Mouse (Mus musculus) adrenal gland, postnatal 4 days (tissue): ENCODE measurements around the gene Lamtor2. TPM values are rescaled to one million over a fixed set of nuclear protein-coding genes. Genes with fewer than 3 reads are reported as not detected.

ENCODE experiments used
- DNase-seq, 2 experiments: peaks; one replicate each; pipeline ENCODE4 v3.0.0; 2021 to 2022; ENCODE audit warnings: low spot score in 2 of 2, mixed read lengths in 2 of 2
- total RNA-seq, 2 experiments: library from RNA; stranded (reverse); gene quantifications; 2 replicates each; pipeline ENCODE4 v1.2.3; 2021

Lamtor2 gene
- total RNA-seq, 2 experiments from 2014 or later = 108 to 113 TPM

DNA sequence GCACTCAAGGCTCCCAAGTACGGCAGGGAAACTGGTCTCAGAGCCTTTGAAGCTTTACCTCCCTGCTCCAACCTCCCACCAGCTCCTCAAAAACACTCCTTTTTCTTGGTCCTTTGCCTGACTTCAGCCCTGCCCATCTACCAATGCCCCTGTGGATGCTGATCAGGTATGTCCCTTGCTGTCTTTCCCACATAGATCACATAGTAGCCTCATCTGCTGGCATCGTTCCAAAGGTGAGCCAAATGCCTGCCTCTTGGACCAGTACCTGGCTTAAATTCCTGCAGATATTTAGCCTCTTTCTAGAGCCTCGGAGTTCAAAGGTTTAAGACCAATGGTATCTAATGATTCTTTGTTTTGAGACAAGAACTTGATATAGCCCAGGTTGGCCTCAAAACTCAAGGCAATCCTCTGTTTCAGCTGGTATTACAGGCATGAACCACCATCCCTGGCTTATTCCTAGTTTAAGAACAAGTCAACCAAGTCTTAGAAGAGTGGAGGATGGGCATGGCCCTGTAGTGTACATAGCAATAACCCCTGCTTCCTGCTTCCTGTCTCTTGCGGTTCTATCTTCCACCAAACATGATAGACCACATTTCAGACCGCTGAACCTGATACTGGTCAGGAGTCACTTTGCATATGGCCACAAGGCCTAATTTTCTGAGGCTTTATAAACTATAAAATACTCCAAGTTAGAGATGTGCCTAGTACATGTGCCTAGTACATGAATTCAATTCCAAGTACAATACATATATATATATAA lies 9.0 kb downstream of the Lamtor2 start:
- DNase-seq = no peak

DNA sequence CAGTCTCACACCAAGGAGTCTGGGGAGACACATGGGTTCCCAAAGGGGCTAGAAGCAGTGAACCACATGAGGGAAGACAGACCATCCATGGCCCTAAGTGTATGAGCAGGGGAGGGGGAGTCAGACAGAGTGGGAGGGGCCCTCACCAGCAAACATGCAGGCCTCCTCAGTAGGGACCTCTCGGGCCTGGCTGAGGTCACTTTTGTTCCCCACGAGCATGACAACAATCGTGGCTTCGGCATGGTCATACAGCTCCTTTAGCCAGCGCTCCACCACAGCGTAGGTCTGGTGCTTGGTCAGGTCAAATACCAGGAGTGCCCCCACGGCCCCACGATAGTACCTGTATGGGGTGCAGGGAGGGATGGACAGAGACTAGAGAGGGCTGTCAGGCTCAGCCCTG lies 9.7 kb downstream of the Lamtor2 start:
- DNase-seq = no peak

- DNase-seq = no peak
Measured at GRCm38 (mm10) chr3:88542486-88542885, 10.4 kb downstream of the Lamtor2 start.

DNA sequence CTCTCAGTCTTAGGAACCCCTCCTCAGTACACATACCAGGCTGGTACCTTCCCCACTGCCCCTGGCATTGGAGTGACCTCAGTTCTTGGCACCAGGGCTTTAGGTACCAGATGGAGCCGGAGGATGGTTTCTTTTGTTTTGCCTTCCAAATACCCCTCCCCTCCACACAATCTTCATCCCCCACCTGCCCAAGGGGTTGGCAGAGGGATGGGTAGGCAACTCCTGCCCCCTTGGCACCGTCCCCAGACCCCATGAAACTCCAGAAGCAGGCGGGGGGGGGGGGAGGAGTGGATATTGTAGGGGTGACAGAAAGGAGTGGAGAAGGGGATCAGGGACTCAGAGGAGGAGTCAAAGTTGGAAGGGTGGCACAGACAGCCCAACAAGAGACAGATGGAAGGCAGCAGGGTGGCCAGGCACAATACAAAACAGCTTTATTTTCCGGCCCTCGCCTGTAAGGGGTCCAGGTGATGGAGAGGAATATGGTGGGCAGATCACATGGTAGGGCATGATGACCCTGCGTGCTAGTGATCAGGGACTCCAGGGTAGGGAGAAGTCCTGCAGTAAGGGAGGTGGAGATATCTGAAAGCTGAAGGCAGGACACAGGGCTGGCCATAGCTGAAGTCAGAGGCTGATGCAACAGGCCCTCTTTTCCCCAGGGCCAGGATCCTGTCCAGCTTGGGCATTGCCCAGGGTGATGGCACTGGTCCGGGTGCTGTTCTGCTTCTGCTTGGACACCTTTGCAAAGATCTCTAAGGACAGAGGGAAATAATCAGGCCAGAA lies 11.1 kb downstream of the Lamtor2 start:
- DNase-seq = no peak

GRCm38 (mm10) chr3:88540085-88540484 lies 12.8 kb downstream of the Lamtor2 start:
- no peak for DNase-seq

- no peak for DNase-seq
Measured at GRCm38 (mm10) chr3:88539397-88539796, 13.5 kb downstream of the Lamtor2 start.

GRCm38 (mm10) chr3:88538271-88539145 lies 14.4 kb downstream of the Lamtor2 start:
- no peak for DNase-seq

DNA sequence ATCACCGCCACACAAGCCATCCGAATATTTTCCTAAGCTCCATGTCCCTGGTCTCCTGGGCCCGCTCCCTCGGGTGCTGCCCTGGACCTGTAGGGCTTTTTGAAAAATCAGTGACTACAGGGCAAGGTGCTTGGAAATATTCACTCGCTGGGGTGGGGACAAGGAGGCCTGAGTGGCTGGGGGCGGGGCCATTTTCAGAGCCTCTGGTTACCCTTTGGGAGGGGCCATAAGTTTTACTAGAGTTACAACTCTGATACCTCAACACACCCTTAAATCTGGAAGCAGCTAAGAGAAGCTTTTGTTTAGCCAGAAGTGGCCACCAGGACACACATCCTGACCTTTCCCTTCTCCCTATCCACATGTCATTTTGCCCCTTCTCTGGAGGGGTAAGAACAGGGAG lies 15.7 kb downstream of the Lamtor2 start:
- no peak for DNase-seq

DNA sequence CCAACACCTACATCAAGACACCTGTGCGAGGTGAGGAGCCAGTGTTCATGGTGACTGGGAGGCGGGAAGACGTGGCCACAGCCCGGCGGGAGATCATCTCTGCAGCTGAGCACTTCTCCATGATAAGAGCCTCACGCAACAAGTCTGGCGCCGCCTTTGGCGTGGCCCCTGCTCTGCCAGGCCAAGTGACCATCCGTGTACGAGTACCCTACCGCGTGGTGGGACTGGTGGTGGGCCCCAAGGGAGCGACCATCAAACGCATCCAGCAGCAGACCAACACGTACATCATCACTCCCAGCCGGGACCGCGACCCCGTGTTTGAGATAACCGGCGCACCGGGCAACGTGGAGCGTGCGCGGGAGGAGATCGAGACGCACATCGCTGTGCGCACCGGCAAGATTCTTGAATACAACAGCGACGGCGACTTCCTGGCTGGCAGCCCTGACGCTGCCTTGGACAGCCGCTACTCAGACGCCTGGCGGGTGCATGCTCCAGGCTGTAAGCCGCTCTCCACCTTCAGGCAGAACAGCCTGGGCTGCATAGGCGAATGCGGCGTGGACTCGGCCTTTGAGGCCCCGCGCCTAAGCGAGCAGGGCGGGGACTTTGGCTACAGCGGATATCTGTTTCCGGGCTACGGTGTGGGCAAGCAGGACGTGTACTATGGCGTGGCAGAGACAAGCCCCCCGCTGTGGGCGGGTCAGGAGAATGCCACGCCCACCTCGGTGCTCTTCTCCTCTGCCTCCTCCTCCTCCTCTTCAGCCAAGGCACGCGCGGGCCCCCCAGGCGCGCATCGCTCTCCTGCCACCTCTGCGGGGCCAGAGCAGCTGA lies 16.6 kb downstream of the Lamtor2 start:
- DNase-seq = peak in 1 of 2 experiments; percentile 53

DNA sequence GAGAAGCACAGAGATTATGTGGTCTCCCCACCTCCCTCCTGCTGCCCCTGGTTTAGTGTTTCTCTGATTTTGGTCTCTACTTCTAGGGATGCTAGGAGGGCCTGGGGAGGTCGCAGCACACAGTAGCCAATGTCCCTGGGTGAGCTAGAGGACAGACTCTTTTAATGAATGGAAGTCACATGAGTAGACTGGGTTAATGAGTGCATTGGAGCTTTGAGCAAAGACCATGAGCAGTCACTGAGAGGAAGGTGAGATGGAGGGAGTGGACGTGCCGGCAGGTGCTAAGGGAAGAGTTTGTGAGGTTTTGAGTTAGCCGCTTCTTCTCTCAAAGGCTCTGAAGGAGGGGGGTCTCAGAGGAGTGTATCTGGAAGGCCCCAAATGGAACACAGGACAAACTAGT lies 17.3 kb downstream of the Lamtor2 start:
- DNase-seq = no peak

- no peak for DNase-seq
Measured at GRCm38 (mm10) chr3:88535005-88535404, 17.9 kb downstream of the Lamtor2 start.

- DNase-seq = no peak
Measured at GRCm38 (mm10) chr3:88533706-88534105, 19.2 kb downstream of the Lamtor2 start.

- DNase-seq = no peak
Measured at GRCm38 (mm10) chr3:88532689-88533511, 20.0 kb downstream of the Lamtor2 start.

DNA sequence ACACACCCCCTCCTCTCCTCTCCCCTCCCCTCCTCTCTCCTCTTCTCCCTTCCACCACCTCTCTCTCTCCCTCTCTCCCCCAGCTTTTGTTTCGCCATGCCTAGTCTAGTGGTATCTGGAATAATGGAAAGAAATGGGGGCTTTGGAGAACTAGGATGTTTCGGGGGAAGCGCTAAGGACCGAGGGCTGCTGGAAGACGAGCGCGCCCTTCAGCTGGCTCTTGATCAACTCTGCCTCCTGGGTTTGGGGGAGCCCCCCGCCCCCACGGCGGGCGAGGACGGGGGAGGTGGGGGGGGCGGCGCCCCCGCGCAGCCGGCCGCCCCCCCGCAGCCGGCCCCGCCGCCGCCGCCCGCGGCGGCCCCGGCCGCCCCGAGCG lies 20.6 kb downstream of the Lamtor2 start, which contains the start of gene Mex3a:
TSS of gene Mex3a (plus strand) at position 97 of the 376 bp plus-strand sequence.
- no peak for DNase-seq

- peak; percentile 73 to 81 for DNase-seq
Measured at GRCm38 (mm10) chr3:88531348-88532298, 21.3 kb downstream of the Lamtor2 start.

GRCm38 (mm10) chr3:88530082-88530864 lies 22.6 kb downstream of the Lamtor2 start:
- no peak for DNase-seq

GRCm38 (mm10) chr3:88529204-88530000 lies 23.5 kb downstream of the Lamtor2 start:
- DNase-seq = no peak
